Mouse (Mus musculus): ENCODE results near the gene Plxnc1.

Plxnc1 gene

DNA sequence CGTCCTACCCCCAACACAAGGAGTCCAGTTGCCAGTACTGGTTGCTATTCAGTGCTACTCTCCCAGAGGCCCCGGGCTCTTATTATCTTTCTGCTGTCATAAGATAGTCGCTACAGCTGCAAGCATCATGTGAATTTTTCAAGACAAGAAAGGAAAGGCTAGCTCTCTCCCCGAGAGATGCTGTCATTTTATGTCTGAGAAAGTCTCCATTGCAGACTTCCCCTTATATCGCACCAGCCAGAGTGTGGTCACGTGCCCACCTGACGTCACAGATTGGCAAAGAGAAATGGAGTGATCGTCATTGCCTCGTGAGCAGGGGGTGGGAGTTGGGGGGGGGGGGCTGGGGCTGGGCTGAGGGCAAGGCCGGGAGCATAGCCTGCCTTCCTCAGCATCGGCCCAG is 16.6 kb upstream of the Plxnc1 start:
- in situ Hi-C loops (cut with MboI; ENCODE audit: unreplicated experiment in 2 of 2), result loop anchor here (5.0 to 25.0 kb wide), 6 partner anchors 339 to 1349 kb away; partner anchors contain the start of gene Nr2c1 (in 2 of the 2)

DNA sequence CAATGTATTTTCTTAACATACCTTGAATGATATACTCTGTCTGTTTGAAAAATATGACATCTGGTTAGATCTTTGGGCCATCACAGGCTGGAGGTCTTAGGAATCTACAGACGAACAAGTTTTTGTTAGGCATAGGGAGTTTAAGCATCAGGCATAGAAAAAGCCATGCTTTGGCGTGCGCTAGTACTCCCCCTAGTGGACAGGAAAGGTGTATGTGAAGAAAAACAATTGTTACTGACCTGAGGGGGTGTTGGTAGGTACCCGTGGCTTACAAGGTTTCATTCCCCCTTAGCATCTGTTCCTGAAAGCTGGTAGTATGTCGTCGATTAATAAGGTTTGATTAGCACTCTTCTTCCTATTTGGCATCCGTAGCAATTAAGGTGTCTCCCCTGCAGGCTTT is 13.7 kb upstream of the Plxnc1 start:
- in situ Hi-C loops (cut with MboI; ENCODE audit: unreplicated experiment in 2 of 2), result loop anchor here (10.0 to 25.0 kb wide), 4 partner anchors 746 to 1346 kb away; partner anchors contain the start of gene Nr2c1 (in 2 of the 2)

DNA sequence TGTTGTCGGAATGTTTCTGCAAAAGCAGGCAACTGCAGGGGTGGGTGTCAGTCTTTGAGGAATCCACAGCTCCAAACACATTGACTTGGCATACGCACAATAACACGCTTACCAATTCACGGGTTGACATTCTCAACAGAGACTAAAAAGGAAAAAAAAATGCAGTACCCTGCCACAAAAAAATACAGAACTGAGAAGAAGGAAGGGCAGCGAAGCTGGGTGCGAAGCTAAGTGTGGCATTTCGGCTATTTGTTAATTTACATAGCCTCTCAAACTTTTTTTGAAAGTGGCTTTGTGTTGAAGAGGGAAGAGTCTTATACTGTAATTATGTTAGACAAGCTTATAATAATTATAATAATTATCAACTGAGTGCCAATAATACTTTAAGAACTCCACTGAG is 13.1 kb upstream of the Plxnc1 start:
- in situ Hi-C loops (cut with MboI; ENCODE audit: unreplicated experiment in 2 of 2), result loop anchor here (10.0 to 25.0 kb wide), 4 partner anchors 745 to 1345 kb away; partner anchors contain the start of gene Nr2c1 (in 2 of the 2)

GRCm38 (mm10) chr10:94947915-94948675 is 3.5 kb upstream of the Plxnc1 start:
- in situ Hi-C loops (cut with MboI; ENCODE audit: unreplicated experiment in 2 of 2), result loop anchor here (5.0 kb wide), 1 partner anchor 121 kb away; no protein-coding TSS in a partner anchor

- in situ Hi-C loops (cut with MboI; ENCODE audit: unreplicated experiment in 2 of 2), result loop anchor here (5.0 kb wide), 1 partner anchor 120 kb away; no protein-coding TSS in a partner anchor
Measured at GRCm38 (mm10) chr10:94947386-94947785, 2.8 kb upstream of the Plxnc1 start.

DNA sequence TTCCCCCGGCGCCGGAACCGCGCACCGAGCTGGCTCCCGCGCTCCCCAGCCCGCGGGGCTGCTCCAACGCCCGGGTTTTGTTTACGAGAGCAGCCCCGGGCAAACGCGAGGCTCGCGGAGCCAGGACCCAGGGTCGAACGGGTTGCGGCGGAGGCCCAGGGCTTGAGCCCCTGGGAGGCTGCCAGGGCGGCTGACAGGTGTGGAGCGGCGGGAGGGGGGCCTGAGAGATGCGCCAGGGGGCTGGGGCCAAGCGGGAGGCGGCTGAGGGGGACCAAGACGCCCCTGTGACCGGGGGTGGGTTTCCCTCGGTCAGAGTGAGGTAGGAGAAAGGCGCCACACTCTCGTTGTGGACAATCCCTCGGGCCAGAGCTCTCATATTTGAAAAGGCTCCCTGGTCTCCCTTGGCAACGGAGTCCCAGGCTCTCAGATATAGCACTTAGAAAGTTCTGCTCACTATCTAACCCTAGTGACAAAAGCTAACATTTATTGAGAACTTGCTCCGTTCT is 624 bp upstream of the Plxnc1 start:
- in situ Hi-C loops (cut with MboI; ENCODE audit: unreplicated experiment in 2 of 2), result loop anchor here (5.0 kb wide), 1 partner anchor 118 kb away; no protein-coding TSS in a partner anchor

- in situ Hi-C loops (cut with MboI; ENCODE audit: unreplicated experiment in 2 of 2), result no loop called here
Measured at GRCm38 (mm10) chr10:94943846-94944690, 567 bp downstream of the Plxnc1 start.

DNA sequence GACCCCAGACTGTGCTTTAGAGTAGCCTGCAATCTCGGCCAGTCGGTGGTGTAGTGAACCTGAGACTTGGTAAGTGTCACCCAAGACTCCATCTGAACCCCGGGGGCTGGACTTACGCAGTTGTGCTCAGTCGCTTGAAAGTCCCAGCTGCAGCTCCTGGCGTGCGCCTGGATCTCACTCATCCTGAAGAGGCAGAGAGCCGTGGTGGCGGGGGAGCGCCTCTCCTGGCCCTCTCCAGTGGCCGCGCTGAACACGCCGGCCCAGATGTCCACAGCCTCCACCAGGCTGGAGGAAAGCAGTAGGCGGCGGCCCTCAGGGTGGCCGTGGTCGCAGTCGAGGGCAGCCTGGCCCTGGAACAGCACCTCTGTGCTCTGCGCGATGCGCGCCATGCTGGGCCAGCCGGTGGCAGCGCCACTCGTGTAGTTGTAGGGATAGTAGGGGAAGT is 1.2 kb downstream of the Plxnc1 start:
- in situ Hi-C loops (cut with MboI; ENCODE audit: unreplicated experiment in 2 of 2), result no loop called here

DNA sequence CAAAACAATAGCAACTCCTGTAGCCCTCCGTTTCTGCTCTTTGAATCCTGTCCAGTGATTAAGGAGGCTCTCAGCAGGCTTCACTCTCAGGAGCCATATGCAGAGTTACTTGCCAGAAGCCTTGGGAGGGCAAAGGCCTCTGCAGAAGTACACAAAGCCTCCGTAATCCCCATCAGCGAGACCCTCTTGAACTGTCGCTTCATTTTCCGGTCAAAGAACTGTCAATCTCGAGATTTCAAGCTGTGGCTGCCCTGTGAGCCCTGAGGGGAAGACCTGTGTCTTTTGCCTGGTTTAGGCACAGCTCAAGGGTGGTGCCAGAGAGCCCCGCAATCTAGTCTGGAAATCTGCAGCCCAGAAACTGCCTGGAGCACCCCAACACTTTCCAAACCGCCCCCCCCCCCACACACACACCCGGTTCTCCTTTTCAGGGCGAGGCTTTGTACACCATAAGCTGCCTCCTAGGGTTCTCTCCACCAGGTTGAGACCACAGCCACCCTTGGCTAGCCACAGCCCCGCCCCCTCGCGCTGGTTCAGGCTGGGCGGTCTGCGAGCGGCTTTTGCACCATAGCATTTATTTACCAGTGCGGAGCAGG is 2.1 kb downstream of the Plxnc1 start:
- in situ Hi-C loops (cut with MboI; ENCODE audit: unreplicated experiment in 2 of 2), result no loop called here

GRCm38 (mm10) chr10:94941551-94941950 is 3.1 kb downstream of the Plxnc1 start:
- in situ Hi-C loops (cut with MboI; ENCODE audit: unreplicated experiment in 2 of 2), result no loop called here

- in situ Hi-C loops (cut with MboI; ENCODE audit: unreplicated experiment in 2 of 2), result no loop called here
Measured at GRCm38 (mm10) chr10:94940786-94941185, 3.8 kb downstream of the Plxnc1 start.

DNA sequence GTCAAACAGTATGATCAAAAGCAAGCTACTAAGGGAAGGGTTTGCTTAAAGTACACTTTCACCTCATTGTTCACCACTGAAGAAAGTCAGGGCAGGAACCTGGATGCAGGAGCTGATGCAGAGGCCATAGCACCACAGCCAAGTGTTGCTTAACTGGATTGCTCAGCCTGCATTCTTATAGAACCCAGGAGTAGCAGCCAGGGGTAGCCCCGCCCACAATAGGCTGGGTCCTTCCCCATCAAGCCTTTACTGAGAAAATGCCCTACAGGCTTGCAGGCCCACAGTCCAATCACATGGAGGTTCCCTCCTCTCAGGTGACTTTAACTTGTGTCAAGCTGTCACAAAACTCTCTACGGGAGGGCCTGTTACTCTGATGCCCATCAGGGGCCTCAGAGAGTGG is 4.6 kb downstream of the Plxnc1 start:
- in situ Hi-C loops (cut with MboI; ENCODE audit: unreplicated experiment in 2 of 2), result no loop called here

- in situ Hi-C loops (cut with MboI; ENCODE audit: unreplicated experiment in 2 of 2), result no loop called here
Measured at GRCm38 (mm10) chr10:94938899-94939298, 5.7 kb downstream of the Plxnc1 start.

DNA sequence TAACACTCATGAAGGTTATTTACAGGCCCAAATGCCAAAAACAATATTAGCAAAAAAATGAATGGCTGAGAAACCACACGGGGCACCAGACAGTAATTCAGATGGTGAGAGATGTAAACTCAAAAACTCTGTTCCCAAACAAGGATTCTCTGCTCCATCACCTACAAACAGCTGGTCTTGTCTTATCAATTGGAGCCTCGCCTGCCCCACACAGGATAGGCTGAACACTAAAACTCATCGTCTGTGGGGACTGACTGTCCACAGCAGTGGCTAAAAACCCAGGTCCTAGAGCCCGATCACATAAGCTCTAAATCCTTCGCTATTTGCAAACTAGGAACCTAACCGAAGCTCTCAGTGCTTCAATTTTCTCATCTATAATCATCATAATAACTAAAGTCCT is 6.3 kb downstream of the Plxnc1 start:
- in situ Hi-C loops (cut with MboI; ENCODE audit: unreplicated experiment in 2 of 2), result no loop called here

- in situ Hi-C loops (cut with MboI; ENCODE audit: unreplicated experiment in 2 of 2), result no loop called here
Measured at GRCm38 (mm10) chr10:94935270-94935669, 9.4 kb downstream of the Plxnc1 start.

- in situ Hi-C loops (cut with MboI; ENCODE audit: unreplicated experiment in 2 of 2), result no loop called here
Measured at GRCm38 (mm10) chr10:94934151-94934614, 10.5 kb downstream of the Plxnc1 start.

DNA sequence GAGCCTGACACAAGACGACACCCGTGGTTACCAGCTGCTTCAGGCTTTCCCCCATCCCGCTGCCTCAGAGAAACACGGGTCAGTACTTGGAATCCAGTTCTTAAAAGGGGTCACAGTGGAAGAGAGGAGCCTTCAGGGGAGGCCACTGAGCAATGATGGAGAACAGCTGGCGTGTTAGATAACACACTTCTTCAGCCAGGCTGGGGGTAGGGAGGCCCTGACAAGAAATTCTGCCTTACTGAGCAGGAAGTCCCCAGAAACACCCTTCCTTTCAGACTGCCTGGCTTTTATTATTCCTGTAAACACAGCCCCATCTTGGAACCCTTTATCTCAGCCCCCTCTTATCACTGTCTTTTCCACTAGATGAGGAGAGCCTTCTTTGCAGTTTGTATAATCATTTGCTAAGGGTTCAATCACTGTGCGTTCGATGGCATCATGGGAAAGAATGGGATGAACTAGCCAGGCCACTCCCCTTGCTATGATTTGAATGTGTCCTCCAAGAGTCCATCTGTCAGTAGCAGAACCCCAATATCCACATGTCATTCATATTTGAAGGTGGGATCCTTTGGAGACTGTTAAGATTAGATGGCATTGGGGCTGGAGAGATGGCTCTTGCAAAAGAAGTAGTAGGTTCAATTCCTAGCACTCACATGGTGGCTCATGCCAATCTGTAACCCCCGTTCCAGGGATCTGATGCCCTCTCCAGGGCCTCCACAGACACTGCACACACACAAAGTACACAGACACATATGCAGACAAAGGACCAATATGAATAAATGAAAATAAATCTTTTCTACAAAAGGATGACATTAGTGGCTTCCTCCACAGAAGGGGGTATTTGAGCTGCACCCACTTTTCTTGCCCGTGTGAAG is 12.4 kb downstream of the Plxnc1 start:
- in situ Hi-C loops (cut with MboI; ENCODE audit: unreplicated experiment in 2 of 2), result no loop called here

DNA sequence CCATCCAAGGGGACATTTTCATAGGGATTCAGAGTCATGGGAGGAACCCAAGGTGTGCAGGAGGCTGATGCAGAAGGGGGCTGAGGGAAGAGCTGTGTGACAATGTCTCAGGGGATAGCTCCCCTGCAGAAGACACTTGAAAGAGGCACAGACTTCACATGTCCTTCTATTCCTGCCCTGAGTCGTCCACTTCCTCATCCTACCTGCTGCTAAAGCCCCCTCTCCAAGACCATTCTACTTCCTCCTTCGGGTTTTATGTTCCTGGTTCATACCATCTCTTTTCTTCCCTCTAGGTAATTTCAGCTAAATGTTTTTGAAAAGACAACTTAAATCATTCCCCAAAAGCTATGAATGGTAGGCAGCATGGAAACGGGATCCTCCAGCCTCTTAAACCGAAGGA is 16.5 kb downstream of the Plxnc1 start:
- in situ Hi-C loops (cut with MboI; ENCODE audit: unreplicated experiment in 2 of 2), result no loop called here

DNA sequence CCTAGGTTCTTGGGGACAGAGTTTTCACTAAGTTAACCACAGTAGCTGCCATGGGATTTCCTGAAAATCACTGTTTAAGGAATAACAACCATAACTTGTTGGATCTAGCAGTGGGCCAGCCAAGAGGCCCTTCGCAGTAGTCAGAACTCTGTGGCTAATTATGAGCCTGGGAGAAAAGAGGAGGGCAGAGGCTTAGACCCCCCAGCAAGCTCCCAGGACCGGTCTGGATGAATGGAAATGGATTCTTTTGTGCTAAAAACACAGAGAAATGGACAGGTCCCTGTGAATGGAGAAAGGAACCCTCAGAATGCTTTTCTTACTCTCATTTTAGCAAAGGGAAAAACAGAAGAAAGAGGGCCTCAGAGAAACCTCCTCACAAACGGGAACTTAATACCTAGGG is 18.3 kb downstream of the Plxnc1 start:
- in situ Hi-C loops (cut with MboI; ENCODE audit: unreplicated experiment in 2 of 2), result no loop called here

- in situ Hi-C loops (cut with MboI; ENCODE audit: unreplicated experiment in 2 of 2), result no loop called here
Measured at GRCm38 (mm10) chr10:94924878-94925277, 19.8 kb downstream of the Plxnc1 start.
